Mouse (Mus musculus): Measurements from ENCODE around the gene Acsl3.

Acsl3 gene

DNA sequence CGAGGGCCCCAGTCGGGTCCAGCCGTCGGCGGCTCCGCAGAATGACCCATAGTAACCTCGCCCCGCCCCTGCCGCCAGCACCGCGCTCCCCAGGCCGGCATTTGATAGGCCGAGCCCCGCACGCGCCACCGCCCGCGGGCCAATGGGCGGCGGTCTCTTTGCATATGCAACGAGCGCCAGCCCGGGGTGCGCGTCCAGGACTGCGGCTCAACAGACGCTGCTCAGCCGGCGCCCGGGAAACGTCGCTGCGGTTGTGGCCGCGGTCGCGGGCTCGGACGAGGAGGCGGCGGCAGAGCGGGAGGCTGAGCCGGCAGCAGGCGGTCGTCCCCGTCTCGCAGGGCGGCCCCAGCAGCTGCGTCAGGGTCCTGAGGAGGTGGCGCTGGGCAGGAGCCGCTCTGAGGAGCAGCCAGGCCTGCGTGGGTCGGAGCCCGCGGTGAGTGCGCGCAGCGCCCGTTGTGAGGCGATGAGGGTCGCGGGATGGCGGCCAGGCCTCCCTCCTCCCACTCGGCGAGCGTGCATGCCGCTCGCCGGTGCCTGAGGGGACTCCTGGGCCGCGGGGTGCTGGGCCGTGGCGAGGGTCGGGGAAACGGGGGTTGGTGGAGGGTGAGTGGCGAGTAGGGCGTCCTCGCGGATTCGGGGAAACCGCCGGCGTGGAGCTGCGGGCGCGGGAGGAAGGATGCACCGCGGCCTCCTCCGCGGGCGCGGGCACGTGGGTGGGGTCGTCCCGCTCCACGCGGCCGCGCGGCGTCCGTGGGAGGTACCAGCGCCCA, at the start of gene Acsl3, which contains the start of gene Utp14b:
Acsl3 (plus strand) TSS at position 155 of the 770 bp plus-strand sequence.
Utp14b (plus strand) TSS at position 368 of the 770 bp plus-strand sequence.
- peak; percentile 95 for DNase-seq

DNA sequence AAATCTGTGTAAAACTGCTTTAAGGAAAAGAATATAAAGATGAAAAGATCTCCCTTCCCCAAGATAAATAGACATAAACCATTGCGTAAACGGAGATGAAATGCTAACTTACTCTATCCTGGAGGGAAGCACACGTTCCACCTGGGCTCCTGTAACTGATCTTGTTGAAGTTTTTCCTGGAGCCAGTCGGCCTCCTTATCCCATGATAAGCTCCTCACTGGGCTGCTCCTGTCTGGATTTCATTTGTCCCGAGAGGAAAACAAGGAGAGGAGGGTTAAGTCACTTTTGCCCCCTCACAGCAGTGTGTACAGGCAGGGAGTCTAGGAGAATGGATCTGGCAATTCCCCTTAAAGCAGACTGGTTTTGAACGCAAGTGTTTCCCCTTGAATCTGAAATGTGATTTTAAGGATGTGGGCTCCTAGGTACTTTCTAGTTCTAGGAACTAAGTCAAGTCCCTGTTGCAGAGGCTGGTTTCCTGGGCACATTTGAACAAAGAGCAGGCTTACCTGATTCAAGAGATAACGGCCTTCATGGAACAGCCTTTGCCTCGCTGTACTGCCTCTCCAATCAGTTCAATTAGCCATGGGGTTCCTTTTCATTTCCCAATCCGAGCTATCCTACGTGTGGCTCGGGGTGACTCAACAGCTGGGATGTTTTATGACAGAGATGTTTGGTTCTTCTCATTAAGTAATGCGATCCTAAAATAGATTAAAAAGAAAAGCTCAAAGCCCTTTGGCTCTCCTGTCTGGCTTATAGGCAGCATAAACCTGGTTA, 48.3 kb upstream of the Acsl3 start:
- no peak for DNase-seq

DNA sequence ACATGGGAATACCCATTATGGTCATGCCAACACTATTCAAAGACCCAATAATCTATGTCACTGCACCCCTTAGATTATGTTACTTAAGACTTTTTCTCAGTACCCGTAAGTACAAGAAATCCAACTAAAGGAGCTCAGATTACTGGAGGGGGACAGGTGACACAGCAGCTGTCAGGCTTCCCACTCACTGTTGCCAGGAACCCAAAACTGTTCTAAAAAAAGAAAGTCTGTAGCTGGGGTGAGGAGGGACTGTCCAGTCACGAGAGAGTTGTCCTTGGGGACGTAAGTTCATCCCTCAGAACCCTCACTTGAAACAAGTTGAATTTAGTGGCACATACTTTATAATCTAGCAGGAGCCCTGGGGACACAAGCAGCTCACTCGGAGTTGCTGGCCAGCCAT, 46.6 kb upstream of the Acsl3 start:
- no peak for DNase-seq

DNA sequence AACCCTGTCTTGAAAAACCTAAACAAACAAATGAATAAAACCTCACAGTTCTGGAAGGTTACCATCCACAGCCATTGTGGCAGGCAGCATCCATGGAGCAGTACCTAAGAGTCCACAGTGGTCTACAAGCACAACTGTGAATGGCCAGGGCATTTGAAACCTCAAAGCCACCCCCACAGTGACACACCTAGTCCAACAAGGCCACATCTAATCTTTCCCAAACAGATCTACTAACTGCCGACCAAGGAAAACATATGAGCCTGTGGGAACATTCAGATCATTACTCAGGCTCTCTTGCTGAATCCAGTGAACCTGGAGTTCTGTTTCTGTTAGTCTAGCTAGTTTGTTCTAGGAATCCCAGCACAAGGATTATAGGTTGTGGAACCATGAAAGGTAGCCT, 44.7 kb upstream of the Acsl3 start:
- DNase-seq: no peak

DNA sequence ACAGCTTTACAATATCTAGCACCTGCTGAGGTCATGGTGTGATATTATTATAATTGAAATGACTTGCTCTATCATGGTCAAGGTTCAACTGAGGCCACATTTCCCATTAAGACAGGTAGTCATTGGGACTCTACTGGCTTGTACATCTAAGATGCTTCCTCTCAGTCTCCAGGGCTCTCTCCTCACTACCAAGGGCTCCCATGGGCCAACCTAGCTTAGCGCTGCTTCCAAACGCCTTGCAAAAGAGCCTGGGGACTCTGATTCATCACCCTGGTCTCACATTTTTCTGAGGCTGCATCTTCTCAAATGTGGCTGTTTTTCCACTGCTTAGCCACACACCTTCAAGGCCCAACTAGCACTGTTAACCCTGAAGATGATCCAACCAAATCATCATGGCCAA, 33.3 kb upstream of the Acsl3 start:
- no peak for DNase-seq

DNA sequence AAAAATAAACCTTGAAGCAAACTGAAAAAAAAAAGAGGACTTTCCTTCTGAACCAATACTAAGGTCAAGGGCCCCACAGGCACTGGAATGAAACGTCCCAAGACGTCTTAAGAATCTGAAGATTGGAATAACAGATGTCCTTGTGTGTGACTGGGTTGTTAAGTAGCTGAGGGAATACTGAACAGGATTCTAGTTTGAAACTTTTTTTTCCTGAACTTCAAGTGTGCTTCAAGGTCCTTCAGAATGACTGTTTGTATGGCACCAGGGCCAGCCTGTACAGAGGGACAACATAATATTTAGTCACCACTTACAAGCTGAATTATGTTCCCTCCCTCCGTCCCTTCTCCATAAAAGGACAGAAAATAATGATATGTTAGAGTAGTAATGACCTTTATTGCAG, 23.1 kb upstream of the Acsl3 start:
- DNase-seq: no peak

DNA sequence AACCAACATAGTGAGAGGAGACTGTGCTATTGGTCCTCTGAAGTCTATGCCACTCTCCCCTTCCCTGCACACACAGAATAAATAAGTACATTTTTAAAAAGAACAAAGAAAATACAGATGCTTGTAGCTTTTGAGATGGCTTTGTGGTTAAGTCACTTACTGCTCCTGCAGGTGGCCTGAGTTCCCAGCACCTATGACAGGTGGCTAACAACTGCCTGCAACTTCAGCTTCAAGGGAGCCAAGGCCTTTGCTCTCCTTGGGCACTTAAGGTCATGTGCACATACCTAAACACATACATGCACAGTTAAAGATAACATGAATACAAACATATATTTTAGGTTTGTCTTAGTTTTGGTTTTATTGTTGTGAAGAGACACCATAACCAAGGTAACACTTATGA, 16.8 kb upstream of the Acsl3 start:
- DNase-seq: peak; percentile 22

DNA sequence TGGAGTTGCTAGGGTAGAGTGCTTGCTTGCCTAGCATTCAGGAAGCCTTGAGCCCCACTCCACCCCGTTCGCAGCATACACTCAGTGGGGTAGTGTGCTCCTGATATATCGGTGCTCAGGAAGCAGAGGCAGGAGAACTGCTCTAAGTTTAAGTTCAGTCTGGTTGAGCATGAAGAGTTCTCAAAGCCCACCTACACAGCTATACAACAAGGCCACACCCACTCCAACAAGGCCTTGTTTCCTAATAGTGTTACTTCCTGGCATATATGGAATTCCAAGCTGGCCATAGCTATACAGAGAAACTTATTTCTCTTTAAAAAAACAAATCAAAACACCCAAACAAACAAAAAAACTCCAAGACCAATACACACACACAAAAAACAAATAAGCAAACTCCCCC, 15.8 kb upstream of the Acsl3 start:
- no peak for DNase-seq

DNA sequence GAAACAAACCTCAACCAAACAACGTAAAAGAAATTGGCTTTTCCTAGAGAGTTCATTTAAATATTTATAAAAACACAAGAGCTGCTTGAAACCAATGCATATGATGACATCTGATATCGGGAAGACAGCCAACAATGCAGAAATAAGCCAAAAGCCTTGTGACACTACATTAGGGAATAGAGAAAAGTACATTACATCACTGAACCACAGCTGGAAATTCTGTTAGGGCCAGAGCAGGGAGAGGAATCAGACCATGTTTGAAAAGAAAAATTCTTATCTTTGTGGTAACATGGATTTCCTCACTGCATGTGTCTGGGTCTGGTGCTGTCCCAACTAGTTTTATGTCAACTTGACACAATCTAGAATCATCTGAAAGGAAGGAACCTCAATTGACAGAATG, 15.4 kb upstream of the Acsl3 start:
- no peak for DNase-seq

DNA sequence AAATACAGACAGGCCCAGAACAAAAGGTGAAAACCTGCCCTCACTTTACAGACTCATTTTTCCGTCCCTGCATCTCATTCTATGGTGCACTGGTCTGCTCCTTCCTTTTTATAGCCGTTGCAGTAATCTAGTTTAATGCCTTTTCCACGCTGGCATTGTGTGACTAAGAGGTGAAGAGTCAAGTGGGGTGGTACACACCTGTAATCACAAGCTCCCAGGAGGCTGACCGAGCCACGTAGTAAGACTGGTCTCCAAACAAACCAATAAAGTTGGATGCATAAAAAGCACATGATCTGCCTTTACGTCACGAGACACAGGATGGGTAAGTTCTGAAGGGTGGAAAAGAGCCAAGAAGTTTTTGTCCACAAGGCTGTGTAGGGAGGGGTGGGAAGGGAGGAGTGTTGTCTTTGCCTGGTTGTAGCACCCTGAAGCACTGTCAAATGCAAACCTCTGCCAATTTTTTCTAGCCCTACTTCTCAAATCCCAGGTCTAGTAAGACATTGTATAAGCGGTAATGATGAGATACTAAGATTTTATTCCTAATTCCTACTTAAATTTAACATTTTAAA, 10.2 kb upstream of the Acsl3 start:
- no peak for DNase-seq

DNA sequence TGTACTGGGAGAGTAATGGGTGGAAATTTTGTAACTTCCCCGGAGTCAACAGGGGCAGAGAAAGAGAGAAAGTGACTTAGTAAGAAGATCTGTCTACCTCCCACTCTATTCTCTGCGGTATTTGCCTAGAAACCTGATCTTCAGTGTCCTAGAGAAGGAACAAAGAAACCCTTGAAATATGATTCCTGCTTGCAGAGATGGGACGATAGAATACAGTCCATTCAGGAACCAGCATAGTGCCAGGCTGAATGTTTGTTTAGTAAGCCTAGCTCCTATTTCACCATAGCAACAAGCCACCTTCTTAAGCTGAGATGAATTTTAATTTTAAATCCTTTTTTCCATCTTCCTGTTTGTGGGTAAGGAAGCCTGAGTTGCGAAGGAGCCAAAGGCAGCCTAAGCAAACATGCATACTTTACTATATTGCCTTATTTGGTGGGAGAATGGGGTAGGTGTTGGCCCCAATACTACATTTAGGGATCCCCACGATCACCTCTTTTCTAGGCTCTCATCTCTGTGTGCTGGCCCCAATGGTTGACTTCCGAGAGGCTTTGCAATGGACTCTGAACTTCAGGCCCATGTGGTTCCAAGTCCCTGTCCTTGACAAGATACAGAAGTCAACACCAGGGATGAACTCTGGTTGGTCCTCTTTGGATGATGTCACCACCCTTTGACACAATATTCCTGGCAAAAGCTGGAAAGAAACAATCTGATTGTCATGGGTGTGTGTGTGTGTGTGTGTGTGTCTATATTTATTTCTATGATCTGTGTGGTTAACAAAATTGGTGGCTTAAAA, 8.2 kb upstream of the Acsl3 start:
- DNase-seq: no peak

DNA sequence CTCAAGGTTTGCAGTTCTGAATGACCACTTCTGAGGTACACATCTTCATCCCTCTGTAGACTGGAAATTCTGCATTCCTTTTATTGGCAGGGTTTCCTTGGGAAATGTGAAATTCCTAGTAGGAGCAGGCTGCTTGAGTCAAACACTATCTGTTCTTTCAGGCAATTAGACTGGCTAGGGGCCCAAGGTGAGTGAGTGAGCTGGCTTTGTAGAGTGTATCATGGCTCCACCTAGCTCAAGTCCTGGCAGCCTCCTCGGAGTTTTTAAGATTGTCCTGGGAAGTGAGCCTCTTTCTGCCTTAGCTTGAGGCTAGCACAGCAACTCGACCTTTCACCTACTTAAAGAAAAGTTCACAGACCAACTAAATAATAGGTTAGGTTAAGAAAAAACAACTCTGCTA, 1.2 kb upstream of the Acsl3 start:
- no peak for DNase-seq

DNA sequence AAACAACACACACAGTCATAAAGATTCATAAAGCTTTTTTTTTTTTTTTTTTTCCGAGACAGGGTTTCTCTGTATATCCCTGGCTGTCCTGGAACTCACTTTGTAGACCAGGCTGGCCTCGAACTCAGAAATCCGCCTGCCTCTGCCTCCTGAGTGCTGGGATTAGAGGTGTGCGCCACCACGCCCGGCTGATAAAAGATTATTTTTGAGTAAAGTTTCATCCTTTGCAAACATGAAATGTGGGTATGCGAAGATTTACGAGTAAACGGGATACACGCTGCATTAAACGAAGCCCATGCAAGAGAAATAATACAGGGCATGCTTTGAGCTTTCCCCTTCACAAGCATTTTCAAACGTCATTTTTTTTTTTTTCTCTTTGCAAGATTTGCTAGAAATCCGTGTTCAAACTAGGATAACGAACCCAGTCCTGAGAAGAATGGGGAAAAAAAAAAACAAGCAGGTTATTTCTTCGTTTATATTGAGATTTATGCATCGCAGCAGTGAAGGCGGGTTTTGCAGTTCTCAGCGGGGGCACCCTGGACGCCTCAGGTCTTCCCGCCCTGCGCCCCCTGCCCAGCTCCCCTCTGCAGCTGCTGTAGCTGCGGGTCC, 500 bp upstream of the Acsl3 start:
- no peak for DNase-seq

DNA sequence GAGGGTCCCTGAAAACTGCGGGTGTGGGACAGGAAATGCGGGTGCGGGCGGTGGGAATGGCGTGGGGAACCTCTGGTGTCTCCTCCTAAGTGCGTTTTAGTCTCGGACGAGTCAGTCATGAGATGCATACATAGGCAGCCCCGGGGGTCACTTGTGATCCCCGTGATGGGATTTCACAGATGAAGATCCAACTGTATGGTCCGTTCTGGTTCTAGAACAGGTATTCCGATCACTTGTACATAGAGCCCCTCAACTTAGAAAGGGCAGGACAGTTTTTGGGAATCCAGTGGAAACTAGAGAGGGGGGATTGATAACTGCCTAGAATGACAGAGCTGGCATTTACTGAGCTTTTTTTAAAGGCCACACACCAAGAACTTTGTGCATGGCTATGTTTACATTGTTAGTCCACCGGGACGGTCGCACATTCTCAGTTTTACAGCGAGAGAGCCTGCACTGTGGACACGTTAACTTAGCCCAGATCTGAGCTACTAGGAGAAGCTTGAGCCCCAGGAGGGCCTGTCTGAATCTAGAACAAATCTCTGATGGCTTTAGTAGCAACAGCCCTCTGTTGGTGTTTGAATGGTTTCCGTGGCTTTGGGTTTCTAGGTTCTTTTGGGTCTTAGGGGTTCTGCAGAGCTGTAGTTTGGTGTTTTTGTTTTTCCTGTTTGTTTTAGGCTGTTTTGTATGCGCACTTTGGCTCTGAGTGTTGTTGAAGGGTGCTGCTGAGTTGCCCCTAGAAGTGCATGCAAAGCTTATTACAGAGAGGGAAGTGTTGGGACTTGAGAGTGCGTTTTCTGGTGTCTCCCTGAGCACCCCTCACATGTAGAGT, 1.0 kb downstream of the Acsl3 start:
- DNase-seq: peak; percentile 15

DNA sequence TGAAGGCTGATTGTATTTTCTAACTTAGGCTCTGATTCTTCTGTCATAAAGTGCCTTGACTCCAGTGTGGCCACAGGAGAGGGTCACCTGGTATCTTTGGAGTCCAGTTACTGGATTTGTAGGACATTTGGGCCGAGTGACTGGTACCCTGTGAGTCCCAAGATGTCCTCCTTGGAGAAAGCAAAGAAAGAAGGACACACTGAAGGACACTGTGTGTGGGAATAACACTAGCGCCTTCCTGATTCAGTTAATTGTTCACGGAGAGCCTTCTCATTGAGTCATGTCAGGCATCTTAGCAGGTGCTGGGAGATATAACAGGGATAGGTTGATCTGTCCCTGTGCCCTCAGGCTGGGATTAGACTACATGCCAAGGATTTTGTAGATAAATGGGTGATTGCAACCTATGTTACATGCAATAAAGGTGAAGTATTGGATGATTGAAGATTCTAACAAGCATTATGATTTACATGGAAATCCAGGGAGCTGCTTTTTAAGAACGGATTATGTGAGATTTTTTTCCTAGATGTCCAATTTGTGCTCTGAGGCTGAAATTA, 1.7 kb downstream of the Acsl3 start:
- DNase-seq: no peak

DNA sequence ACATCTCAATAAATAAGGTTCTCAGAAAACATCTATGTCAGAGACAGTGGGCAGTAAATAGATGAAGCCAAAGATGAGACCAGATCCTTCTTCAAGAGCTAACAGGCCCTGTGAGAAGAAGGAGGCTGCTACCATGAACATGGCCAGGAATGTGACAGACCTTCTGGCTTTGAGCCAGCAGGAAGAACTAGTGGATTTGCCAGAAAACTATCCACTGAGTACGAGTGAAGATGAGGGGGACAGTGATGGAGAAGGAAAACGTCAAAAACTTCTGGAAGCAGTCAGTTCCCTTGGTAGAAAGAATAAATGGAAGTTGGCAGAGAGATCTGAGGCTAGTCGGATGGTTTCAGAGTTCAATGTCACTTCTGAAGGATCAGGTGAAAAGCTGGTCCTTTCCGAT, 6.7 kb downstream of the Acsl3 start:
- no peak for DNase-seq

DNA sequence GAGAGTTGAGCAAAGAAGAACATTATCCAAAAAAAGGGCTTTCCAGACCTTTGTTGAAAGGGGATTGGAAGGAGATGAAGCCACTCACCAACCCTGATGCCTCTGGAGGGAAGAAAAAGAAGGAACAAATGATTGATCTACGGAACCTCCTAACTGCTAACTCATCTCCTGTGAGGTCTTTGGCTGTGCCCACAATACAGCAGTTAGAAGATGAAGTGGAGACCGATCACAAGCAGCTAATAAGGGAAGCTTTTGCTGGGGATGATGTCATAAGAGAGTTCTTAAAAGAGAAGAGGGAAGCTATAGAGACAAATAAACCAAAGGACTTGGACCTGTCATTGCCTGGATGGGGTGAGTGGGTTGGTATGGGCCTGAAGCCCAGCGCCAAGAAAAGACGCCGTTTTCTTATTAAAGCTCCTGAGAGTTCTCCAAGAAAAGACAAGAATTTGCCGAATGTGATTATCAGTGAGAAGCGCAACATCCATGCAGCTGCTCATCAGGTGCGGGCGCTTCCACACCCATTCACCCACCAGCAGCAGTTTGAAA, 8.4 kb downstream of the Acsl3 start:
- DNase-seq: no peak

DNA sequence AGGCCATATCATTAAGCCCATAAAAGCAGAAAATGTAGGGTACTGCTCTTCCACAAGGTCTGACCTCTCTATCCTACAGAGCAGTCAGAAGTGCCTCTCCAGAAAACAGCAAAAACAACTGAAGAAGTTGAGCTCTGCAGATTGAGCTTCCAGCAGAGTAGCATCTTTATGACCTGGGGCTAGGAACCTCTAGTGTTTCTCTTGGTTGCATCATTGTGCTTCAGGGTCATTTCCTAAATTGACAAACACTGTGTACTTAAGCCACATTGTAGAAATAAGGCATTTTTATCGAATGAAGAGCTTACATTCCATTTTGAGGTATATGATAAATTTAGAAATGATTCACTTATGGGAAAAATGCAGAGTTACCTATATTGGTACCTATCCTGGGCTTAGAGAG, 9.0 kb downstream of the Acsl3 start:
- DNase-seq: no peak

DNA sequence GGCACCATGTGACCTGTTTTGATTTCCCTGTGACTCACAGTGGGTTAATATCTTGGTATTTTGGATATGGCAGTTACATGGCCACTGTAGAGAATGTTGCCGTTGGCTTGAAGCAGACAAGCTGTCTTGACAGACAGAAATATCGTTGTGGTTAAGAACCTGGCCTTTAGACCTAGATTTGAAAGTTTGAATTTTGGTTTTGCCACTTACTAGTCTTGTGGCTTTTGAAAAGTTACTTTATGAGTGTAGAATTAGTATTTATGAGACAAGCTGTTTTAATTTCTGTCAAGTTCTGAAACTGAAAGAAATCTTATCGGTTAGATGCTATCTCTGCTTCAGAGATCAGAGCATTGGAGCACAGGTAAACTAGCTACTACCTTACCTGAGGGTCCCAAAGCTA, 24.7 kb downstream of the Acsl3 start:
- no peak for DNase-seq

DNA sequence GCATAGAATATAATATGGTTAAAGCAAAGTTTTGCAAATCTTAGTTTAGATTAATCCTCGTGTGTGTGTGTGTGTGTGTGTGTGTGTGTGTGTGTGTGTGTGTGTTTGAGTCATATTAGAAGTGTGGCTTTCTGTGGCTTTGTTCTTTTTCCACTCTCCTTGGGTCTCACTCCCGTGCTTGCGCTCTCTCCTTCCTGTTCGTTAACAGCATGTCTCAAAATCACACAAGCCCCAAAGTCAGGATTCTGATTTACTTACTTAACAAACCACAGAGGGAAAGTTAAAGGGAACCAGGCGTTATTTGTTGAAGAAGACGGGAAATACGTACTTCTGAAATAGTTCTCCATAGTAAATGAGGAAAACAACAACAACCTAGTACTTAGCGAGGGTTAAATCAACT, 26.5 kb downstream of the Acsl3 start:
- DNase-seq: no peak

DNA sequence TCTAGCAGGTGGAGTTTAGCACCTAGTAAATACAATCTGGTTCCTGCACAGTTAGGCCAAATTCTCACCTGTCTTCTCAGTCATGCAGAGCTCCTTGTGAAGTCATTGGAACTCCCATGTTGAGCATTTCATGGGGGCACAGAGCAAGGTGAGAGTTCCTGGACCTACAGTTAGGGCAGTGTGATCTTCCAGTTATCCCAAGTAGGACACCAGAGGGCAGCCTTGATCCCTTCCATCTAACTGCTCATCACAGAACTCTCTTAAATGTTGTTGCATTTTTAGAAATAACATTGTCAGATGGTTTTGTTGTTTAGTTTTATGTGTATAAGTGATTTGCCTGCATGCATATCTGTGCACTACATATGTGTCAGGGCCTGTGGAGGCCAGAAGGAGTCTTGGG, 29.2 kb downstream of the Acsl3 start:
- peak; percentile 22 for DNase-seq
